Mouse (Mus musculus) left cerebral cortex, postnatal 4 days (tissue): ENCODE measurements at regions not wholly inside any gene's neighbourhood (a gene's known extent, or its start where the extent isn't known, plus 50 kb on each side); places are given as distances from the start of the nearest gene placed in this dataset.

Experiments used
- DNase-seq: peaks from one replicate; pipeline ENCODE4 v3.0.0-alpha.2; 2022
- intact Hi-C: fragments of 180-260 bp; cut with DNase I; formaldehyde crosslinking; loops from one replicate; pipeline ENCODE4 v1.15.1; 2025

DNA sequence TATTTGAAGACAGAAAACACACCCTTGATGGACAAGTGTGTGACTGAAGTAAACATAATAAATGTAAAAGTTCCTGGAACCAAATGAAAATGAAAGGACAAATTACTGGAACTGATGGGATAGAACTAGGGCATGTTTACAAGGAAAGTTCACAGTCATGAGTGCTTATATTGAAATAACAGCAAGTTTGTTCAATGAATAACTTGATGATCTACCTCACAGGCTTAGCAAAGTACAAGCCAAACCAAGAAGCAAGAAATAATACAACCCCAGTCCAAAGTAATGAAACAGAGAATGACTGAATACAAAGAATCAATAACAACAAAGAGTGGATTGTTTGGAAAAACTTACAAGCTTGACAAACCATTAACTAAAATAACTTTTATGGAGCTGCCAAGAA lies 56.2 kb downstream of the Gm379 start:
- DNase-seq, result no peak
- intact Hi-C loops, result no loop called here

DNA sequence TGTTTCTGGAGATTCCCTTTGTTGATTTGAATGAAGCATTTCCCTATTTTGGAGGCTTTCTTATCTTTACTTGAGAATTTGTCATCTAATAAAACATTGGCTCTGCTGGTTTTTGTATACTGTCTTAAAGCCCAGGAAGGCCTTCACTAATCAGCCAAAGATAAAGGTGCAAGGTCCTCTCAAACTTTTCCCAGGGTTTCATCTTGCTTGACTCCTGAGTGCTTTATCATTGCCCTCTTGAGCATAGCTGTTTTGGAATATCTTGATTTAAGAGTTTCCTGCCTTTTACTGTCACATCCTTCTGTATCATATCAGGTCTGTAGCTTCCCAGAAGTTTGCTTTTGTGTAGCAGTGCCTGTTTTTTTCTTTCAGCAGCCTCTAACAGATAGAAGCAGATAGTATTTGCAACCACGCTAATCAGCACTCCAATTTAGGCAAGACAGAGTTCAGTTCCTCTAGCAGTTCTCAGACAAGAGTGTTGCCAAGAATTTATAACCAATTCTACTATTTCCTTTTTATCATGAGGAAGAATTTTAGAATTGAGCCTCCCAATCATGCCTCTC lies 64.7 kb downstream of the Gm379 start:
- no peak for DNase-seq
- intact Hi-C loops, result no loop called here

DNA sequence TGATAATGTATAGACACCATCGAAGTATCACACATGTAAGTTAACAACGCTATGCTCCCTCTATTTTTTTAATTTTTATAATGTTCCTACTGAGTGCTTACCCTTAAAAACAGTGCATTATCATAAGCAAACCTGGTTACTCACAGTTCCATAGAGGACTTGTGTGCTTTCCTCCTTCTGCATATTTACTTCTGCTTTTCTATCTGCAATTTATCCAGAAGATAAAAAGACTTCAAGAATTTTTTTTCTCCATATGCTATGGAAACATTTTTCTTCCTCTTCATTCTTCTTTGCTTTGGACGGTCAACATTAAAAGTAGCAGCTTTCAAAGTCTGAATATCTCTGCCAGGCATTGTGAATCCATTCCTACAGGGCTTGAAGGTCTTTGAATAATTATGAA lies 102.7 kb downstream of the Gm379 start:
- DNase-seq, result no peak
- intact Hi-C loops, result no loop called here

DNA sequence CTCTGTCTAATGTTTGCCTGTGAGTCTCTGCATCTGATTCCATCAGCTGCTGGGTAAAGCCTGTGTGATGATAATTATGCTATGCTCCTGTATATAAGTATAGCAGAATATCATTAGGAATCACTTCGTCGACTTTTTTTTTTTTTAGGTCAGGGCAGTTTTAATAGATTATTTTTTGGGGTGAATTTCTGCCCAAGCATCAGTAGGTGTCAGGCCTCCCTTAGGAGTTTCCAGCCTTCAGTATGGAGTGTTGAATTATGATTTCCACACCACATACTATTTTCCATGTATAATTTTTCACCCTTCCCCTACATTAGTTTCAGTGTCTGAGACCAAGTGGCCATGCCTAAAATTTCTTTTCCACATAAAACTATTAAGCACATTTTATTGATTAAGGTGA lies 121.5 kb downstream of the Gm379 start:
- DNase-seq, result no peak
- intact Hi-C loops, result no loop called here

DNA sequence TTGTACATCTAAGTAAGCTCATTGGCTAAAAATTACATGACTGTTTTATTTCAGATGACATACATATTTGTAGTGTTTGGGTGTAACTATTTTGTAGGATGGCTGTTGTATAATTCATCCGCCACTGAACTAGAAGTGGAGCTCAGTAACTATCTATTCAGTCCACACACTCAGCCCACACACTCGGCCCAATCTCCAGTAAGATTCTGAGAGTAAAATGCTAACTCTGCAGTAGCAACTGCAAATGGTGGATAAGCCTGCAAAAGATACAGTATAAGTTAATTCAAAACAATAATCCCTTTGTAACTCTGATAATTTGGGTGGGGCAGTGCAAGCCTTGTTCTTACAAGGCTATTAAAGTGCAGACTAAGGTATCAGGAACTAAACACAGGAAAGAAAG lies 123.3 kb downstream of the Gm379 start:
- DNase-seq, result no peak
- intact Hi-C loops, result no loop called here

DNA sequence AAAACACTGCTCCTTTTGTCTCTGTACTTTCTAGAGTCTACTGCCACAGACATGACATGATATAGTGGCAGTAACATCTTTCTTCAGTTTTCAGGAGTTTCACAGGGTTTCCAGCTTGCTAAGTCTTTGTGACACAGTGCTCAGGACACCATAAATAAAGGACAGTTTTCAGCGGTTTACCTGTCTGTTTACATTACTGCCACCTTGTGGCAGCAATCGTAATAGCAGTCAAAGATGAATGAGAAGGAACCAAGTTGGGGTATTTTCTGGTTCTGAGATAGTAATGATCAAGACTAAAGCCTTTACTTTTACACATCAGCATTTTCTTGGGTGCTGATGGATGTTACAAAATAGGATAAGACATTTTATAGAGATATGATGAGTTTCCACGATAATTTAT lies 127.7 kb downstream of the Gm379 start:
- peak; percentile 30 for DNase-seq
- intact Hi-C loops, result loop anchor here (10.0 kb wide), 1 partner anchor 722 kb away; the partner anchor contains the start of gene 2610002M06Rik
